Mouse (Mus musculus) intestine, postnatal 0 days (tissue): ENCODE measurements around the gene Aldh18a1. TPM values are rescaled to one million over a fixed set of nuclear protein-coding genes. Genes with fewer than 3 reads are reported as not detected.

Experiments
- ATAC-seq: fragments of 200-750 bp; cut with Nextera tagmentation; 2 replicates; pipeline ENCODE4 v1.8.0; 2017; ENCODE audit warnings: mild to moderate bottlenecking, moderate TSS enrichment, moderate library complexity
- H3K27ac ChIP-seq: fragments of 300-500 bp; sonication (generic); 2 replicates; pipeline ENCODE4 v1.5.1; 2014; ENCODE audit warnings: mild to moderate bottlenecking, low read depth, low read length, moderate library complexity
- H3K27me3 ChIP-seq: fragments of 300-500 bp; sonication (generic); replicated peaks from 2 replicates; pipeline ENCODE4 v1.6.1; 2014; ENCODE audit warnings: low read length, mixed read lengths; ENCODE audit not compliant: control insufficient read depth, insufficient read depth
- H3K36me3 ChIP-seq: fragments of 300-500 bp; sonication (generic); 2 replicates; pipeline ENCODE4 v1.6.1; 2014; ENCODE audit warnings: mild to moderate bottlenecking, moderate library complexity; ENCODE audit not compliant: control insufficient read depth, insufficient read depth
- H3K4me1 ChIP-seq: fragments of 300-500 bp; sonication (generic); replicated peaks from 2 replicates; pipeline ENCODE4 v1.6.1; 2014; ENCODE audit warnings: antibody characterized with exemption, low read length, mixed read lengths; ENCODE audit not compliant: control insufficient read depth, insufficient read depth
- H3K4me2 ChIP-seq: fragments of 300-500 bp; sonication (generic); replicated peaks from 2 replicates; pipeline ENCODE4 v1.6.1; 2014; ENCODE audit warnings: low read depth, mild to moderate bottlenecking, moderate library complexity
- H3K4me3 ChIP-seq: fragments of 300-500 bp; sonication (generic); 2 replicates; pipeline ENCODE4 v1.5.1; 2014; ENCODE audit warnings: low read depth, low read length
- H3K9ac ChIP-seq: fragments of 300-500 bp; sonication (generic); 2 replicates; pipeline ENCODE4 v1.6.1; 2014; ENCODE audit warnings: mild to moderate bottlenecking, low read depth, low read length
- H3K9me3 ChIP-seq: fragments of 300-500 bp; sonication (generic); 2 replicates; pipeline ENCODE4 v1.6.1; 2016; ENCODE audit warnings: mixed run types; ENCODE audit not compliant: control insufficient read depth
- CTCF ChIP-seq: sonication (generic); IDR thresholded peaks from 2 replicates; pipeline ENCODE4 v1.5.1; 2016; ENCODE audit warnings: low read depth, mild to moderate bottlenecking, control low read depth, antibody characterized with exemption, moderate library complexity
- WGBS: fragments of 180-500 bp; shearing (Covaris S2); extraction: QIAGEN DNeasy Blood & Tissue Kit; methylation state at CpG from one replicate; pipeline ENCODE4 v1.1.7; 2014; 5-methylcytosine and 5-hydroxymethylcytosine counted together
- polyA plus RNA-seq: library from polyadenylated mRNA; unstranded; fragments of >200 nt; fragmentation: Nextera tagmentation; extraction: Ambion mirVana; gene quantifications from 2 replicates; pipeline ENCODE4 v1.2.1, GENCODE M21; 2015

Aldh18a1 gene
- polyA plus RNA-seq, 1 experiment from 2014 or later = 204 TPM

DNA sequence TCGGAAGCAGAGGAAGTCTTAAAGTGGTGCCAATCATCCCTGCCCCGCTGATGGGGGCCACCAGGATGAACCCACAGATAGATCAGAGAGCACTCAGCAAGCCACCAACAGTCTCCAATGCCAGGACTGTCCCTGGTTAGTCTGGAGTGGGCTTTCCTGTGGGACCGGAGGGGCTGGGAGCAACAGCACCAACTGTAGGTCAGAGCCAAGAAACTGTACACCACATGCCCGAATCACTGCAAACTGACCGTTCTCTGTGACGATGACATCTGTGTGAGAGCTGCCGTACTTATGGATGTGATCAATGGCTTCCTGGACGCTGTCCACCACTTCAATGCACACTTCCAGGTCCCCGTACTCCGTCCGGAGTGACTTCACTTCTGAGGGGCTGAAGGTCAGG is 33.9 kb downstream of the Aldh18a1 start:
- TF ChIP-seq CTCF = no peak
- peaks cover 87% of the 10 kb centered on the region for H3K36me3 ChIP-seq
- no peak for ATAC-seq
- no peaks in the 10 kb centered on the region for H3K4me1 ChIP-seq
- no peaks in the 10 kb centered on the region for H3K9me3 ChIP-seq
- WGBS = 62% methylated on average over 11 of the region's 11 CpGs
- no peak overlapping the region for H3K27ac ChIP-seq
- H3K9ac ChIP-seq = no peak overlapping the region
- no peaks in the 10 kb centered on the region for H3K27me3 ChIP-seq
- H3K4me2 ChIP-seq = no peak overlapping the region
- no peak overlapping the region for H3K4me3 ChIP-seq

GRCm38 (mm10) chr19:40553849-40554248 is 34.4 kb downstream of the Aldh18a1 start:
- Histone ChIP-seq H3K4me2 (no peak overlapping the region), H3K4me1 (no peaks in the 10 kb centered on the region), H3K27me3 (no peaks in the 10 kb centered on the region), H3K36me3 (peaks cover 87% of the 10 kb centered on the region), H3K4me3 (no peak overlapping the region), H3K9me3 (no peaks in the 10 kb centered on the region), H3K9ac (no peak overlapping the region), H3K27ac (no peak overlapping the region)
- WGBS = 76% methylated on average over 6 of the region's 6 CpGs
- TF ChIP-seq CTCF = no peak
- no peak for ATAC-seq

- no peak overlapping the region for H3K4me2 ChIP-seq
- ATAC-seq = no peak
- H3K36me3 ChIP-seq = peaks cover 84% of the 10 kb centered on the region
- H3K27ac ChIP-seq = no peak overlapping the region
- no peak overlapping the region for H3K4me3 ChIP-seq
- H3K27me3 ChIP-seq = no peaks in the 10 kb centered on the region
- H3K9me3 ChIP-seq = no peaks in the 10 kb centered on the region
- TF ChIP-seq CTCF = no peak
- H3K9ac ChIP-seq = no peak overlapping the region
- H3K4me1 ChIP-seq = no peaks in the 10 kb centered on the region
- 80% methylated on average over 14 of the region's 14 CpGs for WGBS
These were observed 35.1 kb downstream of the Aldh18a1 start for GRCm38 (mm10) chr19:40553014-40553789.

DNA sequence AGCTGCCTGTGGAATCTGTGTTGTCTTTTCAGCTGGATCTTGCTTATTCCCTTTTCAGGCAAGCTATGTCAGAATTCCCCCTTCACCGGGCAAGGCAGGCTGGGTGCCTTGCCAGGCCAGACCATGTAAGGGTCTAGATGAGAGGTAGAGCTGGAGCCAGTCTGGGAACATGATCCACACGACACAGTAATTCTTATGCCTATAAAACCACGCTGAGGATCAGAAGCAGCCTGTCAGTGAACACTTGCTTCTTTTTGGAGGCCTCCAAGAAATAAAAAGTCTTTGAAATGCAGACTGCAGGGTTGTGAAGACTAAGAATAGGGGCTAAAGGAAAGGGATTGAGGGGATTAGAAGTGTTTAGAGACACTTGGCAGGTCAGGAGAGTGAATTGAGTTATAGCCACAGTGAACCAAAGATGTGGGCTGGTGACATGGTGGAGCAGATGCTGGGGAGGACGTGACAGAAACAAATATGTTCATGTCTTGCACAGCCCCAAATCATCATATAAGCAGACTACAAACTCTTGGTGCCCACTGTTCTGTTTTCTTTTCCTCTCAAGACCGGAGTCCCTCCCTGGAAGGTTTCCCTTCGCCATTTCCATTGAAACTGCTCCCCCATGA is 38.6 kb downstream of the Aldh18a1 start:
- no peak for TF ChIP-seq CTCF
- Histone ChIP-seq H3K9me3 (no peaks in the 10 kb centered on the region), H3K36me3 (peaks cover 48% of the 10 kb centered on the region), H3K4me3 (no peak overlapping the region), H3K27ac (peak overlapping the region; percentile 60), H3K27me3 (no peaks in the 10 kb centered on the region), H3K4me1 (no peaks in the 10 kb centered on the region), H3K9ac (no peak overlapping the region), H3K4me2 (no peak overlapping the region)
- WGBS = 62% methylated on average over 6 of the region's 6 CpGs
- no peak for ATAC-seq

- H3K9me3 ChIP-seq = no peaks in the 10 kb centered on the region
- 35% methylated on average over 5 of the region's 5 CpGs for WGBS
- no peak overlapping the region for H3K4me2 ChIP-seq
- no peak overlapping the region for H3K4me3 ChIP-seq
- no peaks in the 10 kb centered on the region for H3K27me3 ChIP-seq
- peak overlapping the region; percentile 60 for H3K27ac ChIP-seq
- H3K4me1 ChIP-seq = no peaks in the 10 kb centered on the region
- peak; percentile 26 for TF ChIP-seq CTCF
- peak; percentile 26; the same call in 1 of the 2 replicates for ATAC-seq
- H3K9ac ChIP-seq = no peak overlapping the region
- H3K36me3 ChIP-seq = peaks cover 41% of the 10 kb centered on the region
These were observed 39.3 kb downstream of the Aldh18a1 start for GRCm38 (mm10) chr19:40548796-40549515.

DNA sequence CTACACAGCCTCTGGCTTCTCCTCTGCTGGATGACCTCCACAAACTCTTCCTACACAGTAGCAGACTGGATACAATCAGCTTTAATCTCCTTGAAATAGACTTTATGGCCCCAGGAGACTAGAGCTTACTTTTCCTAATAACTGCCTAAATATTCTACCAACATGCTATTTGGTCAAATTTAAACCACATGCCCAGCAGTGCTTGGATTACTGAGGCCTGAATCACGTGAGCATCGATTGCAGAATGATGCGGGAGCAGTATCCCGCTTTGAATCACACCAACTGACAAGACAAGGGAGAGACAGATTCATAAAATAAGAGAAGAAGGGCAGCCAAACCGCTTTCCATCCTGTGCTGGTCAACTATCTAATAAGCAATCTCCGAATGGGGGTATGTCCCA is 39.9 kb downstream of the Aldh18a1 start:
- H3K4me1 ChIP-seq = no peaks in the 10 kb centered on the region
- H3K4me2 ChIP-seq = no peak overlapping the region
- WGBS = 88% methylated on average over 6 of the region's 6 CpGs
- ATAC-seq = no peak
- no peaks in the 10 kb centered on the region for H3K9me3 ChIP-seq
- no peak overlapping the region for H3K27ac ChIP-seq
- peaks cover 35% of the 10 kb centered on the region for H3K36me3 ChIP-seq
- H3K27me3 ChIP-seq = no peaks in the 10 kb centered on the region
- H3K9ac ChIP-seq = no peak overlapping the region
- TF ChIP-seq CTCF = no peak
- H3K4me3 ChIP-seq = no peak overlapping the region
